Mouse (Mus musculus) forebrain, embryonic 16.5 days (tissue): ENCODE results near the gene Slc30a10. TPM values are rescaled to one million over a fixed set of nuclear protein-coding genes. Genes with fewer than 3 reads are reported as not detected.

Source experiments
- polyA plus RNA-seq: library from polyadenylated mRNA; unstranded; fragments of >200 nt; fragmentation: Nextera tagmentation; extraction: Ambion mirVana; gene quantifications from 2 replicates; pipeline ENCODE4 v1.2.1, GENCODE M21; 2015

Slc30a10 gene
- polyA plus RNA-seq, 1 experiment from 2014 or later = 10.7 TPM

Other genes starting within 250 kb of the Slc30a10 start
- gene Iars2, start 125.5 kb upstream of the Slc30a10 start, polyA plus RNA-seq = 18.2 and 23.6 TPM in 2 replicates
- 33.9 and 43.2 TPM in 2 replicates for gene Bpnt1, start 122.7 kb upstream of the Slc30a10 start, polyA plus RNA-seq
- 144 and 147 TPM in 2 replicates for gene Eprs, start 91.8 kb upstream of the Slc30a10 start, polyA plus RNA-seq